Mouse (Mus musculus) myocyte (in vitro differentiated cells): ENCODE measurements around the gene Synj2.

Experiments
- CEBPB ChIP-seq: IDR thresholded peaks from 2 replicates; pipeline ENCODE4 v1.6.1; 2011; ENCODE audit warnings: mild to moderate bottlenecking, moderate library complexity; ENCODE audit not compliant: poor library complexity, insufficient read depth, severe bottlenecking
- E2F4 ChIP-seq: IDR thresholded peaks from one replicate; pipeline ENCODE4 v1.6.1; 2011; ENCODE audit warnings: mild to moderate bottlenecking, control low read depth, moderate library complexity; ENCODE audit not compliant: insufficient read depth
- MAX ChIP-seq: IDR thresholded peaks from one replicate; pipeline ENCODE4 v1.6.1; 2011; ENCODE audit warnings: low read depth, mild to moderate bottlenecking, control low read depth
- MYOD1 ChIP-seq, 3 experiments: IDR thresholded peaks; one replicate each; pipeline ENCODE4 v1.6.1; 2011; ENCODE audit warnings: control low read depth in 2 of 3, low read depth in 2 of 3, mild to moderate bottlenecking in 2 of 3, moderate library complexity in 1 of 3; ENCODE audit not compliant: insufficient read length in 2 of 3, control insufficient read depth in 1 of 3
- POLR2A ChIP-seq: IDR thresholded peaks from one replicate; pipeline ENCODE4 v1.6.1; 2011; ENCODE audit warnings: low read depth, mild to moderate bottlenecking, control low read depth, moderate library complexity; ENCODE audit not compliant: insufficient read length
- TCF12 ChIP-seq: IDR thresholded peaks from one replicate; pipeline ENCODE4 v1.6.1; 2011; ENCODE audit warnings: mild to moderate bottlenecking, control low read depth; ENCODE audit not compliant: poor library complexity, insufficient read depth, severe bottlenecking
- TCF3 ChIP-seq: IDR thresholded peaks from one replicate; pipeline ENCODE4 v1.6.1; 2011; ENCODE audit warnings: low read depth, control low read depth; ENCODE audit not compliant: insufficient read length
- USF1 ChIP-seq: IDR thresholded peaks from one replicate; pipeline ENCODE4 v1.6.1; 2011; ENCODE audit warnings: low read depth, mild to moderate bottlenecking, control low read depth, moderate library complexity

GRCm38 (mm10) chr17:6054934-6055355, 113.9 kb downstream of the Synj2 start:
- TF ChIP-seq POLR2A (no peak), MAX (no peak), CEBPB (no peak), TCF3 (no peak), MYOD1 (IDR thresholded peaks at IDR 0.05; ENCODE audit: control insufficient read depth in 1 of 3, insufficient read length in 2 of 3, low read depth in 2 of 3) (no peak), E2F4 (no peak), TCF12 (no peak), USF1 (no peak)
